Mouse (Mus musculus) layer of hippocampus, postnatal 14 days (tissue): ENCODE measurements around the gene Npy1r. TPM values are rescaled to one million over a fixed set of nuclear protein-coding genes. Genes with fewer than 3 reads are reported as not detected.

Experiments used
- DNase-seq, 2 experiments: peaks; one replicate each; pipeline ENCODE4 v3.0.0; 2021 to 2022; ENCODE audit warnings: low spot score in 2 of 2, mixed read lengths in 1 of 2
- long read RNA-seq, 2 experiments: library from polyadenylated mRNA; stranded (forward); transcript quantifications; one replicate each; pipeline ENCODE4 v2.0.0; 2021
- total RNA-seq, 2 experiments: library from RNA; stranded (reverse); gene quantifications; 2 replicates each; pipeline ENCODE4 v1.2.3; 2021

Npy1r gene
- total RNA-seq = 10 to 100 TPM; 23.1 to 23.9 TPM
- long read RNA-seq, experiment 1, partial matches to known transcripts = 2 of 16 reads
- long read RNA-seq, experiment 1, other reads (novel, unspliced or antisense) = 11 of 16 reads
- long read RNA-seq, experiment 2, partial matches to known transcripts = 24 of 40 reads
- long read RNA-seq, experiment 2, other reads (novel, unspliced or antisense) = 12 of 40 reads

DNA sequence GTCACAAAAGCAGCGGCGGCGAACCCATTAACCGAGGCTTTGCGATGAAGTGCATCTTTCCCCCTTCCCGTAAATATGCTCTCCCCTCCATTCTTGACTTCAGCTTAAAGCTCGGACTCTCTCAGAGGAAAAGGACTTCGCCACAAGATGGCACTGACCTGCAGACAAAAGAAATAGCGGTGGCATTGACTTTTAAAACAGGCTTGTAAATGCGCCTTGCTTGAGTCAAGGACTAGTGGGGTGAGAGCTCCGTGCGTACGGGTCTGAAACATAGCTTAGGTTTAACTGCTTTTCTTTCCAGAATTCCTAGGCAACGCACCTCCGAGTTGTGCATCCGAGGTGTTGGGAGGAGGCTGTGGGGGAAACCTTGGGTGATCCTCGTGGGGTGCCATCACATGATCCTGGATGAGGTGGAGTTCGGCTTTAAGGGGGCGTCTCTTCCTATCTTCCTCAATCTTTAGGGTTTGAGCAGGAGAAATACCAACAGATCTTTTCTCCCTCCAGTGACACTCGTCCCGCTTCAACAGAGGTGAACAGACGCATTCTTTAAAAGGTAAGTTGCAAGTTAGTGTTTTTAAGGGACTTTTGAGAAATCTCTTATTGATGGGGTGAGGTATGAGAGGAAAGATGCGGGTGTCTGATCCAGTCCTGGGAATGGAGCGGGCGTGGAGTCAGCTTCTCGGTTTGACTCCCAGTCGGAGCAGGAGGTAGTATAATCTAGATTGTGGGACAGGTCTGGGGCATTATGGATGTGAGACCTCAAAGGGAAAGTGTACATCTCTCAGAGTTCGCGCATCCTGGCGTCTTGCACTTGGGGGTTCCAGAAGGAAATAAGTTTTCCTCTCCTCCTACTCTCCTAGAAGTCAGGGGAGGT lies at the start of gene Npy1r:
Gene Npy1r, plus strand, starts transcription at position 223 of the 874 bp plus-strand sequence.
- peak; percentile 57 to 73 for DNase-seq

DNA sequence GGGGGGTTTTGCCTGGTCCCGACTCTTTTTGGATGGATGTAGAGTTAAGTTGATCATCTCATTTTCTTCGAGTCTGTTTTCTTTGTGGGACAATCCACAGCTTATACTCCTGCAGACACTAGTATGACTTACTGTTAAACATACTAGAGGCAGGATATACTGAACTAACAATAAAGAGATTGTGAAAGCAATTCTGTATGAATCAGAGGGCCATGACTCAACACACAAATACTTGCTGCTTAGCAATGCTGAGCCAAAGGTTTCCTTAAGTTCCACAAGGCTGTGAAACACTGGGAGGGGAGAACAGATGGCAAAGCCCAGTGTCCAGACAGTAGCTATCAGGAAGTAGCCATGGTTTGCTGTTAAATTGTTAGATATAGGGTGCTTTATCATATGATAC lies 15.7 kb upstream of the Npy1r start:
- DNase-seq = no peak

DNA sequence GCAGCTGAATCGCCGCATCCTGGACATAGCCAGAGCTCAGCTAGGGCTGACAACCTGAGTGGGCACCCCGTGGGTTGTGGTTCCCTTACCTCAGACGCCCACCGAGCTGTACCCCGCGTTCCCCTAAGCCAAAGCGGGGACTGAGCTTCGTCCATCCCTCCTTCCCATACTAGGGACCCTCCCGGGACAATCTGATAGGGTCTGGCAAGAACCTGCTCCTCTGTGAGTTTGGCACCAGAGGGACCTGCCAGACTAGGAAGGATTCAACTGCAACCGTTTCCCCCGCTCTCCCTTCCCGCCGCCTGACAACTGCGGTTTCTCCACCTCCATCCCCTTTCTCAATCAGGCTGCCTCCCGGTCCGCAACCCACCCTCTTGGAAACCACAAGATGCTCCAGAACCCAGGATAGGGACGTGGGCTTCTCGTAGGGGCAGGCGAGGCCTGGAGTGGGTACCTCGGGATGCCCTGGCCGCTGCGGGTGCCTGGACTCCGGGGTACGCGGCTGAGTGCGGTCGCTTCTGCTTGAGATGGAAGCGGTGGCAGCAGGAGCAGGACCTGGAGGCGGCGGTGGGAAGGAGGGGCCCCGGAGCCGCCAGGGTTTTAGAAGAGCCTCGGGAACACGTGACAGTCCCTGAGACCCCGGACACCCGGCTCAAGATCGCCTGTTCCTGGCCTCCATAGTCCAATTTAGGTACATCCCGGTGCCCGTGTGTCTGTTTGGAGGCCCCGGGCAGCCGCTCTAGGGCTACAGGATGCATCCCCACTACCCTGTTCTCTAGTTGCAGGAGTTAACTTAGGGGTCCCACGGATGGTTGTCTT lies 9.3 kb upstream of the Npy1r start, which contains the start of gene Npy5r:
Gene Npy5r, minus strand, starts transcription at position 618 of the 819 bp plus-strand sequence.
- DNase-seq = peak in 1 of 2 experiments; percentile 52

DNA sequence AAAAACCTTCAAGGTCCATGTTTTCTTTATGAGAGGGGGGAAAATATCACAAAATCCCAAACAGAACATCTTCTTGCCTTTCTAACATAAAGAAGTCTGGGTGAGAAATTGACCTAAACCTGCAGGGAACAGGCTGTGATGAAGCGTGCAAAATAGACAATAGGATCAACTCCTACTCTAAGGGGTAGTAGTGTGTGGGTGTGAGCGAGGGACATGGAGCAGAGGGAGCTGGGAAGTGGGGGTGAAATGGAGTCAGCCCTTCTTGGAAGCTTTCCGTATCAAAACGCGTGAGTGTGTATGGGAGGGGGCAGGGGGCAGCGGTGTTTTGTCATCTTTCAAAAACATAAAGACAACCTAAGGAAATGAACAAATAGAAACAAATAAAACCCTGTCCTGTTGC lies 8.6 kb upstream of the Npy1r start:
- DNase-seq = peak in 1 of 2 experiments; percentile 12

DNA sequence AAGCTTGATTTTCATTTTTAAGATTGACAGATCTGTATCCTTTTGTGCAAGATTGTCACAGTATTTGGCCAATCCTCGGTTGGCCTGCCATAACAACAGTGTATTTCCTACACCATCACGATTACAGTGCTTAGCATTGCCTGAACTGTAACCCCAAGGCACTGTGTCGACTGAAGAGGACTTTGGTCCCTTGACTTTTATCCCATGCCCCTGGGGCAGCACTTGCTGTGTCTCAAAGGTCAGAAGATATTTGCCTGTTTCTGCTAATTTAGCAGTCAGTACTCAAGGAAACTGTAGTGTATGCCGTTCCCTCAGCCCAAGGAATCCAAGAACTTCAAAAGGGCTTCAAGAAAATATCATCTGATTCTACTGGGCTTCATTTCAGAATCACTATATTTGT lies 8.2 kb upstream of the Npy1r start:
- DNase-seq = no peak

DNA sequence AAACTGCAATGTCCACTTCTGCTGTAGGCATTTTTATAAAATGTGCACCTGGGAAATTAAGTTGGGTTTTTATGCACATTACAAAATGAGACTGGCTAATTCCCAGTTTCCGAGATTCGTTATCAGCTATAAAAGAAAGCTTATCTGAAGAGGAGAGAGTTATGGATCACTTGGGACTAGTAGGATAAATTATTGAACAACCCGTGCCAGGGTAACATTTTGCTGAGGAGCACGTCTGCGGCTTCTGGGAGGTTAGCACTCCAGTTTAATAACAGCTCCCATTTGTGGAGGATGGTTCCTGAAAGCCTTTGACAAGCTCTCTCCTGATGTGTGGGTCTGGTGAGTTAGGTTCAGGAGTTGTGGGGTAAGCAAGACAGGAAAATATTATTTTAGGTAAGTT lies 6.6 kb upstream of the Npy1r start:
- DNase-seq = no peak

DNA sequence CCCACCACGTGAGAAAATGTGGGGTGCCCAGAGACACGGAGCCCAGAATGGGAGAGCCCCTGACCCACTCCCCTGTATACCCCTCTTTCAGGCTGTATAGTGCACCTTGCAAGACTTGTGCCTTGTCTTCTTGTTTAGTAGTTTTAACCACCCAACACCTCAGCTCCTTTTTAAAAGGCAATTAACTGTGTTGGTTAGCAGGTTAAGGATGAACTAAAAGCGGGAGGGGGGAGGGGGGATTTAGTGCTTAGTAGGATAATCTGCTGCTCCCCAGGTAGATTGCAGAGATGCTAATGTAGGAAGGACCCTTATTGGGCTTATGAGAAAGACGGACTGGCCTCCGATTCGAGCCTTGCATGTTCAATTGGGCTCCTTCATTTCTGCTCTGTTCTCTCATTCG lies 1.0 kb downstream of the Npy1r start:
- DNase-seq = no peak

DNA sequence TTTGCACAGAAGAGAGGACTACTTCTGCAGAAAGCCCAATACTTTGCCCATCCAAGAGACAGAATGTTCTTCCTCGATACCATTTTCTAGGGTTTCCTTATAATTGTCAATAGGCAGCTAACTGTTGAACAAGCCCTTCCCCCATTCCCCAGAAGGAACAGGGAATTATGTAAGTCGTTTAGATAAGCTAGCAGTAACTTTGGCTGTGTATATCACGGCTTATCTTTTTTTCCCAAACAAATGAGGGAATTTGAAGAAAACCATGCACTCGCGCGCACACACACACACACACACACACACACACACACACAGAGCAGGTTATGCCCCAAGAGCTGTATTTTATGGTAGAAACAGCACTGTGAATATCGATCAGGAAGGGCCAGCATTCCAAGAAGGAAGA lies 1.8 kb downstream of the Npy1r start:
- DNase-seq = no peak

DNA sequence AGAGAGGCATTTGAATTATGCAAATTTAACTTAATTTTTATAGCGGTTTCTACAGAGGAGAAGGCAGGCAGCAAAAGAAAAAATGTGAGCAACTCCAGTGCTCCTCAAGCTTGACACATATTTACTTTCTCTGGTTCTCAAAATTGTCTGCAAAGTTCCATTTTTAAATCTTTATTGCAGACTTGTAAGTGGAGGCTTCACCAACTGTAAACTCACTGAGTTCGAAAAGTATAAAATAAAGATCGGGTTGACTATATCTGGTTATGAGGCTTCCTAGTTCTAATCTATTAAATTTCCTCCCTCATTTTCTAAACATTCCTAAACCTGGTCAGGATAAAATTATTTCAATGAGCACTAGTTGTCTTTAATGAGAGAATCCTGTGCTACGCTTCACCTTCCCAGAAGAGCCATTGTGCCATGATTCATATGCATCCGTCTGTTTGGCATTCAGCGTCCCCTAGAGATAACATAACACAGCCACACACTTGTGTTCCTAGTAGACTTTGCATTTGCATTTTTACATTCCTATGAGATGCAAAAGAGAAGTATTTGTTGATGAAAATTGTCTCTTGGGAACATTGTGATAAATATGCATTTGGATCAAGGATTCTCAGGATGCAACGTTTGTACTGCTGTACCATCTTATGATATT lies 17.5 kb downstream of the Npy1r start:
- DNase-seq = no peak

DNA sequence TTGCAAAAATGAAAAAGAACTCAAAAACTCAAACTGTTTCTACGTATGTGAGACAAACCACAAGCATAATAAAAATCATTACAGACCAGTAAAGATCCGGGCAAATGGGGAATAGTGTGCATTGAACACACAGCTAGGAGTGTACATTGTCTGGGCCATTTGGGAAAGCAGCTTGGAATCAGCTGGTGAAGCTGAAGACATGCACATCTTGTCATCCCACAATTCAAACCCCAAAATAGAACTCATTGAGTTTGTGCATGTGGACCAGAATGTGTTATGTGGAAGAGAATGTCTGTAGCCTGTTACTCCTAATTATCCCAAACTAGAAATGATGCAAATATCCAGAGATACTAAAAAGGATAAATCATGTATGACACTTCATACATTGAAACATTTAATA lies 25.8 kb downstream of the Npy1r start:
- peak in 1 of 2 experiments; percentile 79 for DNase-seq

DNA sequence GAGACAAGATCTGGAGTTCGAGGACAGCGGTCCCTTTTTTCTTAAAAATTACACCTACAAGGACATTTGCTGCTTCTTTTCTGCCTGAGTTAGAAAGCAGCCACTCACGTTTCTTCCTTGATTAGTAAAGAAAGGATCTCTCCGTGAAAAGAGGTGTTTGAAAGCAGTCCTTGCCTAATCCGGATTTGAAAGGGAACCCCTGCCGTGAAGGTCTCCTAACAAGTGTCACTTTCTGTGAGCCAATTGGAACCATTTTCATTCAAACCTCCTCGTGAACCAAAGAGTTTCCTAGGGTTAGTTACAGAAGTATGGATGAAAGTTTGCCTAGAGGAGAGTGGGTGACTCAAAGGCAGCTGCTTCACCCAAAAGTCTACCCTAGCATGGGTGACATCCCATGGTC lies 32.5 kb downstream of the Npy1r start:
- no peak for DNase-seq

DNA sequence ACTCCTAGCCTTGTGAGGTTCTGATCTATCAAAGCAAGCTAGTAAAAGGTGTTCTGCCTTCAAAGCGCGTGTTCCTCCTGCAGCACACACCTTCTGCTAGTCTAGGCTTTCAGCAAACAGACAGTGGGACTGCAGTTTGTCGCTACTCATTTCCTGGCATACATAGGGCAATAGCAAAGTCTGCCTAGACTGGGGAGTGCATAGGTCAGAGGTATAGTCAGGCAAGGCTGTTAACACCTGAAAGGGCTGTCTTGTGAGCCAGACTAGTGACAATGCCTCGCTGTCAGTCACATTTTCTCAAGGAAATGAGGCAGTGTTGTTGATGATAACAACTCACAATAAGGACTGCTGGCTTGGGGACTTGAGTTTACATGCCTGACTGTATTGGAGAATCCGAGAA lies 35.0 kb downstream of the Npy1r start:
- no peak for DNase-seq

DNA sequence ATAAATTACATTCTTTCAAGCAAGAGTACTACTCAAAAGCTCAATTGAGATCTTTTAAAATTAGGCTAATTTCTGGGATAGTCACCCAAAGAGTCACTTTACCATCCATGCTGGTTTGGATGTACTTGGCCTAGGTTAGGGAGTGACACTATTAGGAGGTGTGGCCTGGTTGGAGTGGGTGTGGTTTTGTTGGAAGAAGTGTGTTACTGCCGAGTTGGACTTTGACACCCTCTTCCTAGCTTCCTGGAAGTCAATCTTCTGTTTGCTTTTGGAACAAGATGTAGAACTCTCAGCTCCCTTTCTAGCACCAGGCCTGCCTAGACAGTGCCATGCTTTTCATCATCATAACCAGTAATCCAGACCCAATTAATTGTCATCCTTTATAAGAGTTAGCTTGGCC lies 45.4 kb downstream of the Npy1r start:
- DNase-seq = no peak

DNA sequence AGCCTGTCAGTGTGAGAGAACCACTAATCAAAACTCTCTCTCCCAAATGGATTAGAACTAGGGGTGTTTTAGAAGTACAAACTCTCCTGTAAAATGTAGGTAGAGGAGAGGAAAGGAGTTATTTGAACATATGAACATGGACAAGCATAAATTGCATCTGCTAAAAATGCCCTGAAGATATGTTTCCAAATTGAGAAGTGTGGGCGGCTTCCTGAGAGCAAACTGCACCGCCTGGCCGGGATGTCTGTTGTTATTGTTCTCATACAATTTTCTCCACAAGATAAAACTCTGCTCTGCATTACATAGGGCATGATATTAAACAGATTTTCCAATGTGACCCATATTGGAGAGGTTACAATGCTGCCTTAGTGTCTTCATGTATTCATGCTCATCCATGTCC lies 48.6 kb downstream of the Npy1r start:
- DNase-seq = no peak

DNA sequence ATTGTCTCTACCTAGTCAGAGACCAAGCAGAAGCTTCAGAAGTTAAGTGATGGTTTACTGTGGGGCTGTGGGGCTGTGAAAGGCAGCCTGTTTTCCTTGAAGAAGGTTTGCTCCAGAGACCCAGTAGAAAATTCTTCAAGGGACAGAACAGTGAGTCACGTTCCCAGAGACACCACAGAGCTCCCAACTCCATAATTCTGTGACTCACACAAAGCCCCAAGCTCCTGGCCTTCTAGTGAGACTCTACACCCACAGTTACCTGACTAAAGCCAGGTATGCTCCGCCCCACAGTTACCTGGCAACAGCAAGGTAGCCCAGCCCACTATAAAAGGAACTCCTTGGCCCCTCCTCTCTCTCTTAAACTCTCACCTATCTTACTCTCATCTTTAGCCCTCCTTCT lies 54.6 kb downstream of the Npy1r start:
- DNase-seq = no peak

DNA sequence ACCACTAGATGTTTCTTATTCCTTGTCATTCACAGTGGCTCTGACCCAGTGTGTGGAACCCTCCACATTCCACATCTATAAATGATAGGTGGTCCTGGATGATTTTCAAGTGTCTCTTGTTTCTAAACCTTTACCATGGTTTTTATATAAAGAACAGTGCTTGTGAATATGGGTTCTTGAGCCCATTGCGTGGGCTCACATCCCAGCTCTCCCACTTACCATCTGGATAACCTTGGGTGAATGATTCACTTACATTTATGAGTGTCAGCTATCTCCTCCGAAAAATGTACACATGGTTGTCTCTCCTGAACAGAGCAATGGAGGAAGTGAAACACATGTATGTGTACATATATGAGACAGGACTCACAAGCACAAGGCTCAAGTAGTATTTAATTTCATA lies 59.2 kb downstream of the Npy1r start:
- no peak for DNase-seq

Other genes starting within 250 kb of the Npy1r start
- 10 to 100 TPM in 1 of 2 experiments, 1 to 10 TPM in 1; 8.0 to 10.6 TPM for gene Tma16, start 210.7 kb upstream of the Npy1r start, total RNA-seq
- gene Tktl2, start 185.4 kb upstream of the Npy1r start, total RNA-seq = under 1 TPM; 0.25 to 0.38 TPM
- gene Npy5r, start 9.1 kb upstream of the Npy1r start, total RNA-seq = 1 to 10 TPM; 6.3 to 6.8 TPM
- 10 to 100 TPM; 12.1 to 14.6 TPM for gene Naf1, start 163.0 kb downstream of the Npy1r start, total RNA-seq